Mouse (Mus musculus): ENCODE data around the gene Chrdl2. TPM values are rescaled to one million over a fixed set of nuclear protein-coding genes. Genes with fewer than 3 reads are reported as not detected.

Chrdl2 gene
- polyA plus RNA-seq, 1 experiment from 2014 or later: 1.2 TPM

DNA sequence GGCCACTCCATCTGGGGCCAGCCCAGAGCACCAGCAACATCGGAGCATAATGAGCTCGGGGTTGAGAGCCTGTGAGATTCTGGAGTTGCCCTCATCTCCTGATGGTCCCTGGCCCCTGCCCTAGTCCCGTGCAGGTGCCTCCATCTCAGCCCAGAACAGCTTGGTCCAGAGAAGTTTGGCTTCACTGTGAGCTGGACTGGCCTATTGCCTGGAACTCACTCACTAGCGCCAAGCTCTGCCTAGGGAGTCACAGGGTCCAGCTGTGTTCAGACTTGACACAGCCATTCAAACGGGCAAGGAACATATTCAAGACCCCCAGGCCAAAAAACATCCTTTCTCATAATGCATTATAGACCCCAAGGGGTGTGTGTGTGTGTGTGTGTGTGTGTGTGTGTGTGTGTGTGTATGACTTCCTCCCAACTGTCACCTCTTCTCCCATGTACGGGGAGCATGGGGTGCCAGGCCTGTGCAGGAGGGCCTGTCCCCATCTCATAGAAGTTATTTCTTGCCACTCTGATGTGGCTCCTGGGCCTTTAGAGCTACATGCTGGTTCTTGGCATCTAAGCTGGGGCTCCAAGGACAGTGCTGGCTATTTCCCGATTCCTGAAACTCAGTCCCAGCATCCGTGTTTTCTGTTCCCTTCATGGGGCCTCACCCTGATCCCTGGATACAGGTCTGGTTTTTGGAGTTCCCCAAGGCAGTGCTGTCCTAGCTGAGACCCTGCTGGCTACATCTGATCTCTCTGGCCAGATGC is 25.2 kb downstream of the Chrdl2 start:
- no peak for TF ChIP-seq CTCF (IDR thresholded peaks at IDR 0.05; ENCODE audit: low read depth)

DNA sequence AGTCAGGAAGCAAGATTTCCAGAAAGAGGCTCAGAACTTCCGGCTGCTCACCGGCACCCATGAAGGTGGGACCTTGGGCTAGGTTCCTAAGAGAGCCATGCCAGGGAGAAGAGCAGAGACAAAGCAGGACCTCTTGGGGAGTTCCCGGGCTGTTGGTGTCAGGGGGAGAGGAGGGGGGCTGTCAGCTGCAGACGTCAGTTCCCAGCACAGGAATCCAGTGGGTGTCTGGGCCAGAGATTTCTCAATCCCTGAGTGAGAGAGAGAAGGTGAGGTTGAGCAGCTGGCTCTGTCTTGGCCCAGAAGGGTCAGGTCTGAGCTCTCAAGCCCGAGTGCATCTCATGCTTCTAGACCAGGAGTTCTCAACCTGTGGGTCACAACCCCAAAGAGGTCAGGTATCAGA is 27.7 kb downstream of the Chrdl2 start:
- 61% methylated on average over 5 of the region's 5 CpGs for WGBS
- H3K9me3 ChIP-seq (ENCODE audit: control insufficient read depth): no peaks in the 10 kb centered on the region
- no peak overlapping the region for H3K9ac ChIP-seq (ENCODE audit: low read depth, low read length)
- H3K27me3 ChIP-seq (replicated peaks; ENCODE audit: control insufficient read depth, insufficient read depth, low read length): no peaks in the 10 kb centered on the region
- ATAC-seq: no peak
- no peak for TF ChIP-seq CTCF (IDR thresholded peaks at IDR 0.05; ENCODE audit: low read depth)
- no peak overlapping the region for H3K4me3 ChIP-seq (ENCODE audit: low read depth, low read length)
- H3K4me1 ChIP-seq (replicated peaks; ENCODE audit: control insufficient read depth, insufficient read depth, low read length): no peaks in the 10 kb centered on the region
- H3K4me2 ChIP-seq (replicated peaks; ENCODE audit: low read depth): no peak overlapping the region
- no peaks in the 10 kb centered on the region for H3K36me3 ChIP-seq (ENCODE audit: control insufficient read depth, insufficient read depth)
- no peak overlapping the region for H3K27ac ChIP-seq (ENCODE audit: low read depth, low read length)

More for the DNA sequence above, 25.2 kb downstream of the Chrdl2 start:
- H3K4me3 ChIP-seq (ENCODE audit: low read depth, low read length): no peak overlapping the region
- no peaks in the 10 kb centered on the region for H3K36me3 ChIP-seq (ENCODE audit: control insufficient read depth, insufficient read depth)
- H3K27ac ChIP-seq (ENCODE audit: low read depth, low read length): no peak overlapping the region
- no peak overlapping the region for H3K9ac ChIP-seq (ENCODE audit: low read depth, low read length)
- no peaks in the 10 kb centered on the region for H3K9me3 ChIP-seq (ENCODE audit: control insufficient read depth)
- no peak for ATAC-seq
- no peaks in the 10 kb centered on the region for H3K27me3 ChIP-seq (replicated peaks; ENCODE audit: control insufficient read depth, insufficient read depth, low read length)
- no peaks in the 10 kb centered on the region for H3K4me1 ChIP-seq (replicated peaks; ENCODE audit: control insufficient read depth, insufficient read depth, low read length)
- WGBS: 77% methylated on average over 8 of the region's 8 CpGs
- H3K4me2 ChIP-seq (replicated peaks; ENCODE audit: low read depth): no peak overlapping the region

DNA sequence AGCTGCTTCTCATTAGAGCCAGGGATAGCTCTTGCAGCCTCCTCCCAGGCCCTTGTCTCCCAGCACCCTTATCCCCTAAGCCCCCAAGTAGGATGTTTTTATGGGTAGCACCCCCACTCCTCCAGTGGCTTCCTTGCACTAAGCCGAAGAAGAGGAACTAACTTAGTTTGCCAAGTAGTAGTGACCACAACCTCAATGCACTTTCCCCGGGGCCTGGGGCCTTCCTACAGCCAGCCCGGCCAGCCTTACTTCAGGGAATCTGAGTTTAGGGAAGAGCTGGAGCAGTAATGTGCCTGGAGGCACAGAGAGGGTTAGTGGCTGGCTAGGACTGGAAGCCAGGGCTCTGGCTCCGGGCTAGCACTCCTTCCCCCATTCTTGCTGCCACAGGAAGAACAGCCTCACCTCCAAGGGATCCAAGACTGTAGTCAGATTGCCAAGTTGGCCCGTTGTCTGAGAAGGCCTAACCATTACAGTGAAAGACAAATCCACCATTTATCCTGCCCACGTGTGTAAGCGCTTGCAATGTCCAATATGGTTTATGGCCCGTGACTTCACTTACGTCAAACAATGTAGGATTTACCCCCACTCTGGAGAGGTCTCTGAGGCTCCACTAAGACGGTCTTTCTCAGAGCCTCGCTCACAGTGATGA is 29.0 kb downstream of the Chrdl2 start:
- Histone ChIP-seq H3K27ac (ENCODE audit: low read depth, low read length) (no peak overlapping the region), H3K4me2 (replicated peaks; ENCODE audit: low read depth) (no peak overlapping the region), H3K9me3 (ENCODE audit: control insufficient read depth) (no peaks in the 10 kb centered on the region), H3K4me1 (replicated peaks; ENCODE audit: control insufficient read depth, insufficient read depth, low read length) (no peaks in the 10 kb centered on the region), H3K4me3 (ENCODE audit: low read depth, low read length) (no peak overlapping the region), H3K27me3 (replicated peaks; ENCODE audit: control insufficient read depth, insufficient read depth, low read length) (no peaks in the 10 kb centered on the region), H3K36me3 (ENCODE audit: control insufficient read depth, insufficient read depth) (no peaks in the 10 kb centered on the region), H3K9ac (ENCODE audit: low read depth, low read length) (no peak overlapping the region)
- no peak for ATAC-seq
- no peak for TF ChIP-seq CTCF (IDR thresholded peaks at IDR 0.05; ENCODE audit: low read depth)
- 78% methylated on average over 11 of the region's 11 CpGs for WGBS

DNA sequence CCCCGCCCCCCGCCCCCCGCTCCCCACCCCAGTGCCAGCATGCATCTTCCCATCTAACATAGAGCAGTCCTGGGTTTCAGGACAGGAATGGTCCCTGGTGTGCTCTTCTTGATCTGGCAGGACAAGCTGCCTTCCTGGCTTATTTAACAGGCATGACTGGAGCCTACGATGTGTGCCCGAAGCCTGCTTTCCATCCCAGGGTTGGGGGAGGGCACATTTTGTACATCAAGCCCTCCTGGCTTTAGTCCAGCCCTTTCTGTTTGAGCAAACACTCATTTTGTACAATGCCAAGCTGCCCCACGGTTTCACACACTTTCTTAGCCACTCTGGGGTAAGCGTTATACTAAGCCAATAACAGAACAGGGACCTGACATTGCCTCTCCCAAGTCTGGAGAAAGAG is 30.1 kb downstream of the Chrdl2 start:
- Histone ChIP-seq H3K27ac (ENCODE audit: low read depth, low read length) (no peak overlapping the region), H3K4me2 (replicated peaks; ENCODE audit: low read depth) (no peak overlapping the region), H3K9ac (ENCODE audit: low read depth, low read length) (no peak overlapping the region), H3K27me3 (replicated peaks; ENCODE audit: control insufficient read depth, insufficient read depth, low read length) (no peaks in the 10 kb centered on the region), H3K4me3 (ENCODE audit: low read depth, low read length) (no peak overlapping the region), H3K36me3 (ENCODE audit: control insufficient read depth, insufficient read depth) (no peaks in the 10 kb centered on the region), H3K4me1 (replicated peaks; ENCODE audit: control insufficient read depth, insufficient read depth, low read length) (no peaks in the 10 kb centered on the region), H3K9me3 (ENCODE audit: control insufficient read depth) (no peaks in the 10 kb centered on the region)
- ATAC-seq: no peak
- 71% methylated on average over 7 of the region's 7 CpGs for WGBS
- TF ChIP-seq CTCF (IDR thresholded peaks at IDR 0.05; ENCODE audit: low read depth): no peak

DNA sequence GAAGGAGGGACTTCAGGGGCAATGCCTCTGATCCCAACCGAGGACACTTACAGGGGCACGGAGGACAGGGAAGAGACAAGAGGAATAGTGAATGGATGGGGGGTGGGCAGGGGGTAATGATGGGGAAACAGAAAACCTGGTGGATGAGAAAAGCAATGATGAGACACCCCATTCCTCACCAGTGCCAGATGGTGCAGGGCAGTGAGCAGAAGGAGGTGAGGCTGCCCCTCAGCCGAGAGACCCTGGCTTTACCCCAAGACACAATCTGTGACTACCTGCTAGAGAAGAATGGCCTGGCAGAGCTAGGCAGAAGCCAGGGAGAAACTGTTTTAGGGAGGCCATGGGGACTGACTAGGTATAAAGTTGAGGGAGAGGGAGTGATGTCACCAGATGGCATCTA is 30.5 kb downstream of the Chrdl2 start:
- no peak overlapping the region for H3K4me2 ChIP-seq (replicated peaks; ENCODE audit: low read depth)
- no peaks in the 10 kb centered on the region for H3K4me1 ChIP-seq (replicated peaks; ENCODE audit: control insufficient read depth, insufficient read depth, low read length)
- H3K36me3 ChIP-seq (ENCODE audit: control insufficient read depth, insufficient read depth): no peaks in the 10 kb centered on the region
- H3K9ac ChIP-seq (ENCODE audit: low read depth, low read length): no peak overlapping the region
- TF ChIP-seq CTCF (IDR thresholded peaks at IDR 0.05; ENCODE audit: low read depth): no peak
- no peak overlapping the region for H3K4me3 ChIP-seq (ENCODE audit: low read depth, low read length)
- no peaks in the 10 kb centered on the region for H3K9me3 ChIP-seq (ENCODE audit: control insufficient read depth)
- H3K27me3 ChIP-seq (replicated peaks; ENCODE audit: control insufficient read depth, insufficient read depth, low read length): no peaks in the 10 kb centered on the region
- 69% methylated on average over 3 of the region's 3 CpGs for WGBS
- ATAC-seq: no peak
- H3K27ac ChIP-seq (ENCODE audit: low read depth, low read length): no peak overlapping the region

DNA sequence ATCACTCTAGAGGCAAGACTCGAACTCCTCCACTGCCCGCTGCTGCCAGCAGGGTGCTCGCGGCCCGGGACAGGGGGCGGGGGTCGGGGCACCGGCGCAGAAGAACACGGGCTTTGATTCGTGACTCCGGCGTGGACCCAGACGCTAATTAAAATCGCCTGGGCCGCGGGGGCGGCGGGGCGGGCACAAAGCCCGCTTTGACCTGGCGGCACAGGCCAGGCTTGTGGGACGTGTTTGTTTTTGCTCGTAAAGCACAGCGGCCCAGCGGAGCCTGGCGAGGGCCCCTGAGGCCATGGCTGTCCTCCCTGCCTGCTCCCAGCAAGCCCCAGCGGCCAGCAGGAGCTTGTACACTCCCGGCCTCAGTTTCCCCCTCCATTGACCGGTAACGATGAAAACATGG is 36.1 kb downstream of the Chrdl2 start:
- no peak overlapping the region for H3K4me3 ChIP-seq (ENCODE audit: low read depth, low read length)
- H3K9ac ChIP-seq (ENCODE audit: low read depth, low read length): no peak overlapping the region
- WGBS: 20% methylated on average over 31 of the region's 31 CpGs
- no peaks in the 10 kb centered on the region for H3K4me1 ChIP-seq (replicated peaks; ENCODE audit: control insufficient read depth, insufficient read depth, low read length)
- no peak overlapping the region for H3K27ac ChIP-seq (ENCODE audit: low read depth, low read length)
- H3K9me3 ChIP-seq (ENCODE audit: control insufficient read depth): no peaks in the 10 kb centered on the region
- no peak for ATAC-seq
- no peak for TF ChIP-seq CTCF (IDR thresholded peaks at IDR 0.05; ENCODE audit: low read depth)
- no peak overlapping the region for H3K4me2 ChIP-seq (replicated peaks; ENCODE audit: low read depth)
- 0 out of 2 replicates have a peak, but pooled peaks cover 4% of the 10 kb centered on the region for H3K27me3 ChIP-seq (replicated peaks; ENCODE audit: control insufficient read depth, insufficient read depth, low read length)
- H3K36me3 ChIP-seq (ENCODE audit: control insufficient read depth, insufficient read depth): no peaks in the 10 kb centered on the region
